Mouse (Mus musculus): Measurements from ENCODE around the gene Zic5. TPM values are rescaled to one million over a fixed set of nuclear protein-coding genes. Genes with fewer than 3 reads are reported as not detected.

The Zic5 gene
- polyA plus RNA-seq, 1 experiment from 2014 or later: not detected

DNA sequence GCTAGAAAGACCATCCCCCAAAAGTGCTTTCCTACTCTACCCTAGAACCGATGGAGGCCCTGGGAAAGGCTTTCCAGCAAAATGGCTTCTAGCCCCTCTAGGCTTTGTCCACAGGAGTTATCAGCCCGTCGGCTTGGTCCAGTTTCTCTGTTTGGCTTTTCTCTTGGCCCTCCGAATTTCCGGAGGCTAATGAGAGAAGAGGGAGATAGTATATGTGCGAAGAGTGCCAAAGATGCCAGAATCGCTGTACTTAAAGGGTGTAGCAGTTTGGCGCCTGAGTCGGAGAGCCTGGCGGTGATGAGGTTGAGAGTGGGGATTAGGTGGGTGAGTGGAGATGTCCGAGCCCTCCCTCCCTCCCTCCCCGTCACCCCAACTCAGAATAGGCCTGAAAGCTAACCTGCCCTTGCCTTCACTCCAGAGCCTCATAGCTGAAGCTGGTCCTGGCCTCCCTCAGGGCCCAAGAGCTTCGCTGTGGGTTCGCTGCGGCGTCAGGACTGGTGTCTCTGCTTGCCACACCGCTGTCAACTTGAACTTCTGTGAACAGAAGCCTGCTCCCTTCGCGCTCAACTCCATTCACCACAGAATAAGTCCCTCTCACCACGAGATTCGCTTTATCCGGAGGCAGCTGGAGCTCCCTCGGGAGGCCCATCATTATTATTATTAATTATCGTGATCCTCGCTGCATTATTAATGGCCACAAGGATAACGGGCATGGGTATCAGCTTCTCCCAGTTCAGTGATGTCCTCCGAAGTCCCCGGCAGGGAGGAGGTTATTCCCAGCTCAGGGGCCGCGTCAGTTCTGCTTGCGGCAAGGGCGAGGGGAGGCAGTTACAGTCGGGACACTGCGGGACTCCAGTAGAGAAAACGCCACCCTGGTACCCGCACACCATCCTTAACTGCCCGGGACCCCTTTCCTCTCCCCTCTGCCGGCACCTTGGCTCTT, 16.9 kb upstream of the Zic5 start:
- no peak overlapping the region for H3K9ac ChIP-seq (ENCODE audit: low read length)
- H3K4me2 ChIP-seq (replicated peaks; ENCODE audit: low read depth): no peak overlapping the region
- no peak for ATAC-seq (ENCODE audit: low FRiP score, low TSS enrichment)
- no peaks in the 10 kb centered on the region for H3K36me3 ChIP-seq (ENCODE audit: control insufficient read depth, insufficient read depth, low read length)
- H3K27me3 ChIP-seq (ENCODE audit: control insufficient read depth, insufficient read depth, low read length): peaks cover 34% of the 10 kb centered on the region
- 3% methylated on average over 38 of the region's 38 CpGs for WGBS
- H3K4me3 ChIP-seq (ENCODE audit: low read depth, low read length): no peak overlapping the region
- TF ChIP-seq EP300 (optimal IDR thresholded peaks at IDR 0.05) (no peak), CTCF (IDR thresholded peaks at IDR 0.05; ENCODE audit: low read depth) (no peak)
- H3K27ac ChIP-seq (replicated peaks): no peak overlapping the region
- H3K4me1 ChIP-seq (replicated peaks; ENCODE audit: control insufficient read depth, insufficient read depth): no peaks in the 10 kb centered on the region
- DNase-seq (ENCODE audit: low spot score): no peak
- no peaks in the 10 kb centered on the region for H3K9me3 ChIP-seq (ENCODE audit: control insufficient read depth, low read length)

DNA sequence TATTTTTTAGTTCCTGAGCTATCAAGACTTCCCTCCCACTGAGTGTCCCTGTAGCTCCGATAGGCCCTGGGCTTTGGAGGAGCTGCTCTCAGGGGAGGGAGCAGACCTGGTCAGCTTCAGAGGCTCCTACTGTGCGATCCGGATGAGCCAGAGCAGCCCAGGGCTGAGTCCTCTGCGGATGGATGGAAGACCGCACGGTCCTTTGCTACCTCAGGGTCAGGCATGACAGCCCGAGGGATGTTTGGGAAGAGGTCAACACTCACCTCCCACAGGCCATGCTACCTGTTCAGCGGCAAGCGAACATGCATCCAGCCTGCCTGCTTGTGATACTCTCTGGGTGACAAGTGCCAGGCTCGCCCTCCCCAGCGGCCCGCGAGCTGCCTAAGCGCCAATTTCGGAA, 15.7 kb upstream of the Zic5 start:
- H3K4me2 ChIP-seq (replicated peaks; ENCODE audit: low read depth): no peak overlapping the region
- no peak overlapping the region for H3K4me3 ChIP-seq (ENCODE audit: low read depth, low read length)
- peaks cover 36% of the 10 kb centered on the region for H3K27me3 ChIP-seq (ENCODE audit: control insufficient read depth, insufficient read depth, low read length)
- no peak overlapping the region for H3K9ac ChIP-seq (ENCODE audit: low read length)
- H3K27ac ChIP-seq (replicated peaks): no peak overlapping the region
- no peak for DNase-seq (ENCODE audit: low spot score)
- H3K9me3 ChIP-seq (ENCODE audit: control insufficient read depth, low read length): no peaks in the 10 kb centered on the region
- no peaks in the 10 kb centered on the region for H3K4me1 ChIP-seq (replicated peaks; ENCODE audit: control insufficient read depth, insufficient read depth)
- ATAC-seq (ENCODE audit: low FRiP score, low TSS enrichment): peak; percentile 18; the same call in 1 of the 2 replicates
- TF ChIP-seq EP300 (optimal IDR thresholded peaks at IDR 0.05): no peak
- no peak for TF ChIP-seq CTCF (IDR thresholded peaks at IDR 0.05; ENCODE audit: low read depth)
- H3K36me3 ChIP-seq (ENCODE audit: control insufficient read depth, insufficient read depth, low read length): no peaks in the 10 kb centered on the region
- 4% methylated on average over 15 of the region's 15 CpGs for WGBS

DNA sequence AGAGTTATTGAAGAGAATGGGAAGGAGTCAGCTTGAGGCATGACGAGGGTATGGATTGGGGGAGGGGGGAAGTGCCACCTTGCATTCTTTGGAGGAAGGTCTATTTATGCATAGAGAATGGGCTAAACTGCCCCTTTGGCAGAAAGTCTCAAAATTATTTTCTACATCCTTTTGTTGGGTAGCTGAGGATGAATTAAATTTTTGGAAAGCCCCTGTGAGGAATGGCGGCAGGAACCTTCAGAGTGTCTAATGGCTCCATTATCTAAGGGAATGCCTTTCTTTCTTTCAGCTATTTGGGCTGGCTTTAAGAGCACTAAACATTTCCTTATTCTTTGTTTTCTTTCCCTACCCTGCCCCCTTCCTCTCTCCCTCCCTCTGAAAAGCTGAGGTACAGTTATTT, 14.9 kb upstream of the Zic5 start:
- H3K9ac ChIP-seq (ENCODE audit: low read length): no peak overlapping the region
- H3K4me2 ChIP-seq (replicated peaks; ENCODE audit: low read depth): no peak overlapping the region
- no peaks in the 10 kb centered on the region for H3K36me3 ChIP-seq (ENCODE audit: control insufficient read depth, insufficient read depth, low read length)
- H3K4me1 ChIP-seq (replicated peaks; ENCODE audit: control insufficient read depth, insufficient read depth): 0 out of 2 replicates have a peak, but pooled peaks cover 3% of the 10 kb centered on the region
- TF ChIP-seq EP300 (optimal IDR thresholded peaks at IDR 0.05) (no peak), CTCF (IDR thresholded peaks at IDR 0.05; ENCODE audit: low read depth) (no peak)
- H3K27ac ChIP-seq (replicated peaks): no peak overlapping the region
- peaks cover 43% of the 10 kb centered on the region for H3K27me3 ChIP-seq (ENCODE audit: control insufficient read depth, insufficient read depth, low read length)
- ATAC-seq (ENCODE audit: low FRiP score, low TSS enrichment) (no peak), DNase-seq (ENCODE audit: low spot score) (no peak)
- H3K9me3 ChIP-seq (ENCODE audit: control insufficient read depth, low read length): no peaks in the 10 kb centered on the region
- H3K4me3 ChIP-seq (ENCODE audit: low read depth, low read length): no peak overlapping the region
- WGBS: 9% methylated on average over 2 of the region's 2 CpGs

DNA sequence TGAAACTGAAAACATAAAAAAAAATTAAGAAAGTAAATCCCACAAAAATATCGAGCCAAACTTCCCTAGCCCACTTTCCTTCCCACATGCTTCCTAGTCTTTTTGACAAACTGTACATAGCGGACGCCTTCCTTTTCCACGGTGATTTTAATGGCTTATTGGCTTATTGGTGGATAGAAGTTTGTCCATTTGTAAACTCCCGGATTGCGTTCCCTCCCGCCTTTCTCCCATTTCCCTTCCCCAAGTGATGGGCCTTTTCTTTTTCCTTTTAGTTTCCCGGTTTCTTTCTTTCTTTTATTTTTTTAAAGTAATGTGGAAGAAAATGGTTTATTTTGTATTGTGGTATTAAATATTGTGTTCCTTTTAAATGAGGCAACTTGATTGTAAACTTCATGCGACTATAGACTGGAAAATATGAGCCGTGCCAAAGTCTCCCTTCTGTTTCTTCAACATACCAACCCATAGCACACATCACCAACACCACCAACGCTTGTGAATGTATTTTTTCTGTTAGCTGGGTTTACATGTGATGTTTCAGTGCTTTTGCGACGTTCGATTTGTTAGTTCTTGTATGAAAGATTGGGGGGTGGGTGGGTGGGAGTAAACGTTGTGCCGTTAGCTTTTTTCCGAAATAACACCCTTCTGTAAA, 14.1 kb upstream of the Zic5 start:
- Histone ChIP-seq H3K27me3 (ENCODE audit: control insufficient read depth, insufficient read depth, low read length) (peaks cover 43% of the 10 kb centered on the region), H3K27ac (replicated peaks) (no peak overlapping the region), H3K36me3 (ENCODE audit: control insufficient read depth, insufficient read depth, low read length) (no peaks in the 10 kb centered on the region), H3K4me2 (replicated peaks; ENCODE audit: low read depth) (no peak overlapping the region), H3K4me1 (replicated peaks; ENCODE audit: control insufficient read depth, insufficient read depth) (0 out of 2 replicates have a peak, but pooled peaks cover 3% of the 10 kb centered on the region), H3K9me3 (ENCODE audit: control insufficient read depth, low read length) (no peaks in the 10 kb centered on the region), H3K9ac (ENCODE audit: low read length) (no peak overlapping the region), H3K4me3 (ENCODE audit: low read depth, low read length) (no peak overlapping the region)
- ATAC-seq (ENCODE audit: low FRiP score, low TSS enrichment) (no peak), DNase-seq (ENCODE audit: low spot score) (no peak)
- TF ChIP-seq EP300 (optimal IDR thresholded peaks at IDR 0.05): no peak
- TF ChIP-seq CTCF (IDR thresholded peaks at IDR 0.05; ENCODE audit: low read depth): no peak
- WGBS: 22% methylated on average over 17 of the region's 17 CpGs

DNA sequence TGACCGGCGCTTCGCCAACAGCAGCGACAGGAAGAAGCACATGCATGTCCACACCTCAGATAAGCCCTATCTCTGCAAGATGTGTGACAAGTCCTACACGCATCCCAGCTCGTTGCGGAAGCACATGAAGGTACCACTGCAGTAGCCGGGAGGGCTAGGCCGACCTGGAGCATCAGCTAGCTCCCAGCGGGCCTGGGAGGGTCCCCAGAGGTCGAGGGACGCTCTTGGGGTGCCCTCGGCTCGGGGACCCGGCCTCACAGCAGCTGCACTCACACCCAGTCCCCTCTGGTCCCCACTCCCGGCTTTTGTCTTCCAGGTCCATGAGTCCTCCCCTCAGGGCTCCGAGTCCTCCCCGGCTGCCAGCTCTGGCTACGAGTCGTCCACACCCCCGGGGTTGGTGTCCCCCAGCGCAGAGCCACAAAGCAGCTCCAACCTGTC, 13.1 kb upstream of the Zic5 start:
- H3K4me2 ChIP-seq (replicated peaks; ENCODE audit: low read depth): no peak overlapping the region
- H3K9ac ChIP-seq (ENCODE audit: low read length): no peak overlapping the region
- 0 out of 2 replicates have a peak, but pooled peaks cover 3% of the 10 kb centered on the region for H3K4me1 ChIP-seq (replicated peaks; ENCODE audit: control insufficient read depth, insufficient read depth)
- peaks cover 40% of the 10 kb centered on the region for H3K27me3 ChIP-seq (ENCODE audit: control insufficient read depth, insufficient read depth, low read length)
- TF ChIP-seq CTCF (IDR thresholded peaks at IDR 0.05; ENCODE audit: low read depth) (no peak), EP300 (optimal IDR thresholded peaks at IDR 0.05) (no peak)
- DNase-seq (ENCODE audit: low spot score) (no peak), ATAC-seq (ENCODE audit: low FRiP score, low TSS enrichment) (no peak)
- no peak overlapping the region for H3K4me3 ChIP-seq (ENCODE audit: low read depth, low read length)
- WGBS: under 1% methylated on average over 19 of the region's 22 CpGs
- no peaks in the 10 kb centered on the region for H3K9me3 ChIP-seq (ENCODE audit: control insufficient read depth, low read length)
- no peaks in the 10 kb centered on the region for H3K36me3 ChIP-seq (ENCODE audit: control insufficient read depth, insufficient read depth, low read length)
- H3K27ac ChIP-seq (replicated peaks): no peak overlapping the region

All from stomach, postnatal 0 days (tissue).